Mouse (Mus musculus) hindlimb bud, embryonic 11.5 days (tissue): ENCODE results near the gene Fam110a.

Experiments
- DNase-seq: peaks from one replicate; pipeline ENCODE4 v3.0.0-alpha.2; 2012; ENCODE audit warnings: low read depth, low spot score; ENCODE audit errors: extremely low spot score

Fam110a gene

DNA sequence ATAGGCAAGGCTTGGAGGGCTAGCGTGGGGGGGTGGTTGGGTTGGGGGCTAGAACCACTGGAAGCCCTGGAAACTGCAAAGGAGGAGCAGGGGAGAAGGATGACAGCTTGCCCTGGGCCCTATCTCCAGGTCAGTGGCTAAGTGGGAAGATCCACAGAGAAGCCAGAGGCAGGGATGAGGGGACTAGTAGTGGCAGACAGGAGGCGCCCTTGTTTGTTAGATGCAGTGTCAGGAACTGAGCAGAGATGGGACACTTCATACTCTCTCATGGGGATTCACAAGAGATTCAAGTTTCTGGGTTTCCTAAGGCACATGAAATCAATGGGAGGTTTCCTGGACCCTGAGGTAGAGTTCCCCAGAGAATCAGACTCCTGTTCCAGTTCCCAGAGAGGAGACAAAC is 38.8 kb downstream of the Fam110a start:
- DNase-seq, result no peak

DNA sequence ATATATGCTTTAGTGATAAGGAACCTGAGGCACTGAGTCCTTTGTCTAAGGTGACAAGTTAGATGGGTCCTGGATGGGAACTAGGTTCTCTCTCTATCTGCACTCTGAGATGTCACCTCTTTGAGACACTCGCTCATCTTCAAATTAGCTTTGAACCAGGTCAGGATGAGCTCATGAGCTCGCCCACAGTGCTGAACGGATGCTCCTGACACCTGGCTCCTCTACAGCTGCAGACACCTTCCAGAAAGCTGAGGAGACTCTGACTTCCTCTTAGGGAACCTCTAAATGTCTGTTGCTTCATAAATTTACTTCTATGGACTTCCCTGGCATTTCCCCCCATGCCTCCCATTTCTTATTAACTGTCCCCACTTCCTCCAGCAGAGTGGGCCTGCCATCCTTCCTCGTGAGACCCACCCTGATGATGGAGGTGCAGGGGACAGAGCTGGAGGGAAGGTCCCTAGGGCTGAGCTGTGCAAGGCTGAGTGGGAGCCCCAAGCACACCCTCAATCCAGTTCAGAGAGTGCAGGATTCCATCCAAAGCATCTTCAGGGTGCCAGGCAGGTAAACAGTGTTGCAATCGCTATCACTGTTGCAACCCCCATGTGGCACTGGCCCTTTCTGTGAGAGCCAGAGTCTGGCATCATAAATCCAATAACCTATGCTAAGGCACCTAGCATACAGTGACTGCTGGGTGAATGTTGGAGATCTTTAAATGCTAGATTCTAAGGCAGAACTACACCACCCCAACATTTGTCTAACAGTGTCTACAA is 40.2 kb downstream of the Fam110a start:
- no peak for DNase-seq

DNA sequence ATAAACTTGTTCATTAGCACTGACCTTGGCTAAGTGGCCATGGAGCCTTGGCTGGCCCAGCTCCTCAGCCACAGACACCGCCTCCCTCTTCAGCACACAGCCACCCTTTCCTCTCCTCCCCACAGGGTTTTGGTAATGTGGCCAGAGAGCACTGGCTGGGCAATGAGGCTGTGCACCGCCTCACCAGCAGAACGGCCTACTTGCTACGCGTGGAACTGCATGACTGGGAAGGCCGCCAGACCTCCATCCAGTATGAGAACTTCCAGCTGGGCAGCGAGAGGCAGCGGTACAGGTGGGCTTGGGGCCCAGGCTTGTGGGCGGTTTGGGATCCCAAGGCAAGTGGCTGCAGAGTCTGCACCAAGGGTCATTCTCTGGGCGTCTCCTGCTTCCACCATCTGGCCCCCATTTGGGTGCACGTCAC is 41.2 kb downstream of the Fam110a start:
- no peak for DNase-seq

DNA sequence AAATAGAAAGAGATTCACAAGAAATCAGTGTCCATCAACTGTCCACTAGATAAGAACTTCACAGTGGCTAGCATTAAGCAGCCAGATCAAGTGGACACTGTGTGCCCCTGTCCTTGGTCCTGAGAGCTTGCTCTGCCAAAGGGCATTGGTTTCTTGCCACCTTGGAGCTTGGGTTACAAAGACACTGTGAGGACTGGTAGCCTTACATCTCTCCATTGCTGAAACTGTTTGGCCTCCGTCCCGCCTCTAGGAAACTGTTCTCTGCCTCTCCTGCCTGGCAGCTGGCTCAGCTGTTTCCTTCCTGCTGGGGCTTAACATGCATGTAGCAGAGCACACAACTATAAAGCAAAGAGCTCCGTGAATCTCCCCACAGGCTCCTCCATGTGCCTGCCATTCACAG is 42.1 kb downstream of the Fam110a start:
- no peak for DNase-seq

DNA sequence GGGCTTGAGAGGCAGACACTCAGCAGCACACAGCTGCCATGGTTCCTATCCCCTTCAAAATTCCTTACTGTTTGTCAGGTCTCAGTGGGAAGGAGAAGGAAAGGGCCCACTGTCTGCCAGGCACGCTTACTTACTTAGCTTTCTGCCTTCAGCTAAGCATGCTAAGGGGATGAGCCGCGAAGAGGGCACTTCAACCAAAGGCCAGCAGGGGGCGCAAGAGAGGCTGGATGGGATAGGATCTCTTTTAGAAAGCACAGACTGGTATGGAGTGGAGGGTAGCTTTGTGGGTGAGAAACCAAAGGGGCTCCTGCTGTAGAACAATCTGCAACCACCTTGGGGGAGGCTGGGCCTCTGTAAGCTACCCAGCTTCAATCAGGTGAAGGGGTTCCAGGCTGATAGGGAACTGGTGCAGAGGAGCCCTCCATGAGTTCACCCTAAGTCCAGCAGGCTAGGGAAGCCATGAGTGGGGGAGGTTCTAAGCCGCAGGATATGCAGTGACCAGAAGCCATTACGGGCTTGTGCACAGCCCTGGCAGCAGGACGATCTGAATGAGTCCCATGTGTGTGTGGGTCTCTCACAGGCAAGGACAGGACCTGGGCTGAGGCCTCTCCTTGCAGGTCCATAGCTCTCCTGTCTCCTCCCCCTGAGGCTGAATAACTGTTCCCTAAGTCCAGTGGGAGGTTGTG is 49.5 kb downstream of the Fam110a start:
- DNase-seq, result no peak

DNA sequence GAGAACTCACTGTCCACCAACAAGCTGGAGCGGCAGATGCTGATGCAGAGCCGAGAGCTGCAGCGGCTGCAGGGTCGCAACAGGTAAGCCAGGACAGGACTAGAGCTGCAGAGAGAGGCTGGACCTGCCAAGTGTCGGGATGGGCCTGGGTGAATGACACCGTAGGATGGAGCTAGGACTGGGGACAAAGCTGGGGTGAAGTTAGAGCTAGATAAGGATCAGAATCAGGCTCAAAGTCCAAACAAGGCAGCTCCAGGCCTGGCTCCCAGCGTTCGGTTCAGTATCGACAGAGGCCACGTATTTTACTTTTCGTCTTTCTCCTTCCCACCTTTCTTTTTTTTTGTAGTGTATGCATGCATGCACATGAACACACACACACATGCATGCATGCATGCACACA is 52.9 kb downstream of the Fam110a start:
- DNase-seq, result no peak

DNA sequence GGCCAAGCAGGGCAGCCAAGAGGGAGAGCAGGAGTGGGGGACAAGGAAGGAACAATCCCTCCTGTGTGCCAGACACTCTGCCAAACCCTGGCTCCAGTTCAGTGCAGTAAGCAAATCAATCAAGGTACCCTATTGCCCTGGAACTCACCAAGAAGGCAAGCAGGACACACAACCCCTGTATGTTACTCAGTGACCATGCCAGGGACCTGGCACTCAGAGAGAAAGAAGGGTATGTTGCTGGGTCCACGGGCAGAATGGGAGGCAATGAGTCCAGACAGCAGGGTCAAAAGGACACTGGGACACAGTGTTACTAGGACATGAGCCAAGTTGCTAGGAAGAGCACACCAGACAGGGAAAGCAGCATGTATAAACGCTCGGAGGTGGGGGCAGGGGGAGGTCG is 54.3 kb downstream of the Fam110a start:
- DNase-seq, result no peak

DNA sequence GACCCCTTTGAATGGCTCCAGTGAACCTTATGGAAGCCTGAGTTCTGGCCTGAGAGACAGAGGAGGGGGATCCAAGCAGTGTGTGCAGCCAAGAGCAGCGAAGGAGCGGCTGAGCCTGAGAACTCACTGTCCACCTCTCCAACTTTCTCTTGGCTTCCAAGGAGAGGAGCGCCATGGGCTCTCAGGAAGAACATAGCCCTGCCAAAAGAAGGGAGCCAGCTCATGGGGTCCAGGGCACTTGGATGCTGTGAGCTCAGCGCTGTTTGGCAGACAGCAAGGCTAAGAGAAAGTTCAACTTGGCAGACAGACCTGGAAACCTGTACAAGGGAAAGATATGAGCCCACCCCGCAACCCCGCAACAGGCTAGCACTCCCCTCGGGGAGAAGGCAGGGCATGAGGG is 55.7 kb downstream of the Fam110a start:
- no peak for DNase-seq

DNA sequence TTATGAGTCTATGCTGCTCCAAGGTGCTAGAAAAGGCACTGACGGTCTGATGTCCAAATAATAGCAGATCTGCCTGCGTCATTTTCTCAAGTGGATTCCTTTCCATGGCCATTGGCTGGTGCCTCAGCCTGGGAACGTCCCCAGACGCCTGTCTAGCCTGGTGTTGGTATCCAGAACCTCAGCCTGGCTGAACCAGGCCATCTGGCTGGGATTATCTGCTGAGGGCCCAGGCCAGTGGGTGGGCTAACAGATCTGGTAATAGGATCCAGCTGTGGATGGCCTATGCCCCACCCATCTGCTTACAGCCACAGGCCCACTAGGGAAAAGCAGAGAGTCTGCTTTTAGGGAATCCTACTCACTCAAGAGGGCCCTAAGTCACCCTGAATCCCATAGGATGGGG is 58.4 kb downstream of the Fam110a start:
- no peak for DNase-seq

DNA sequence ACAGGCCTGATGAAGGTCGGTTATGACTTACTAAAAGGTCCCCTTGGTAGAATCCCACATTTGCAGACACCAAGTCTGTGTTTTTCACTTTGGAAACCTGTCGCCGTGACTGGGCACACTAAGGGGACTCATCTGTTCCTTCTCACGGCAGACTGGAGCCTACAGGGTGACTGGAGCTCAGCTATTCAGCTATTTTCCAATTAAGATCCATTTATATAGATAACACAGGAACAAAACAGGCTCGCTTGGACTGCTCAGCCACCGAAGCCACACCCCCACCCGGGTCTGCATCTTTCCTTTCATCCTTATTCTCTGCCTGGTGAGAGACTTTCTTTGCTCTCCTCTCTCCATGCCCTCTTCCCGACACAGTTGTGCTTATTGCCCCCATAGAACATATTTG is 59.0 kb downstream of the Fam110a start:
- DNase-seq, result no peak
